ENCODE assay signal across 20 mouse cellular contexts in the genomic region with DNA sequence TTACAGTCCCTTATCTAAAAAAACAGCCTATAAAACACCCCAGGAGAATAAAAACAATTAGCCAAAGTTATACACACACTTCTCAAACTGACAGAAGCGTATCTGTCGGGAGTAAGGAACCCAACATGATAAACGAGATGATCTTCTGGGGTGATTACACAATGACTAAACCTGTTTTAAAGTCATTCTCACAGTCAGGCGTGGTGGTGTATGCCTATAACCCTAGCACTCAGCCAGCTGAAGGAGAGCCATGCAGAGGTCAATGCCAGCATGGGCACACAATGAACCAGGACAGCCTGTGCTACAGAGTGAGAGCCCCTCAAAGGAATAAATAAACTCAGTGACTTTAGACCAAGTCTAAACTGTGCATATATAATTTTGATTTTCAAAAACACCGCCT. TPM values are rescaled to one million over a fixed set of nuclear protein-coding genes. Genes with fewer than 3 reads are reported as not detected.
DNase-seq lines count a peak whose midpoint lies in the region; ATAC-seq and TF ChIP-seq lines count a peak whose summit lies in the region.
"Had no signal": no experiment of that assay in that cellular context is flagged by ENCODE, and none has a peak within 500 bp of the region (broad histone marks: within the 10 kb centered on the region; RNA-seq: fewer than 3 reads in every experiment).

No protein-coding gene starts in this region.

- no peak for DNase-seq in limb, embryonic 10.5 days (ENCODE audit: low spot score)
- DNase-seq in liver, adult 2 months (ENCODE audit: extremely low read depth, low read depth, low spot score), result peak; percentile 67
- DNase-seq in liver (no peak), G1E (ENCODE audit: low spot score) (no peak)
- DNase-seq in hindbrain, embryonic 11.5 days (ENCODE audit: low spot score), result no peak
- DNase-seq: adrenal gland, adult 2 months; adrenal gland, adult 8-10 months; adrenal gland, postnatal 10 days; adrenal gland, postnatal 14 days; adrenal gland, postnatal 25 days; B cell, adult 2 months; cerebellum, adult 11 months; cerebellum, adult 11-12 months; cerebellum, adult 18-20 months; cerebellum, adult 2 months had no signal

- TF ChIP-seq CTCF in liver, adult 2 months (IDR thresholded peaks at IDR 0.05; ENCODE audit: low read depth, low read length), result no peak
- TF ChIP-seq CTCF in G1E (IDR thresholded peaks at IDR 0.05; ENCODE audit: low read depth, low read length), result no peak

- H3K9ac ChIP-seq in limb, embryonic 15.5 days, result no peak overlapping the region
- no peak overlapping the region for H3K9ac ChIP-seq in liver, adult 2 months (ENCODE audit: low read depth, low read length)
- no peak overlapping the region for H3K9ac ChIP-seq in hindbrain, embryonic 11.5 days (ENCODE audit: low read depth, low read length)

- peaks cover 1% of the 10 kb centered on the region for H3K4me1 ChIP-seq in limb, embryonic 15.5 days
- no peaks in the 10 kb centered on the region for H3K4me1 ChIP-seq in limb, embryonic 10.5 days
- peaks cover 14% of the 10 kb centered on the region for H3K4me1 ChIP-seq in liver, adult 2 months (ENCODE audit: control insufficient read depth, insufficient read depth, low read length)
- peaks cover 15% of the 10 kb centered on the region for H3K4me1 ChIP-seq in G1E (ENCODE audit: insufficient read depth, low read depth, low read length)
- no peaks in the 10 kb centered on the region for H3K4me1 ChIP-seq in hindbrain, embryonic 11.5 days (replicated peaks; ENCODE audit: control insufficient read depth, insufficient read depth, low read length)

- H3K27ac ChIP-seq in limb, embryonic 15.5 days, result no peak overlapping the region
- H3K27ac ChIP-seq in limb, embryonic 10.5 days, result no peak overlapping the region
- no peak overlapping the region for H3K27ac ChIP-seq in liver, adult 2 months (replicated peaks; ENCODE audit: insufficient read depth, low read depth, low read length)
- no peak overlapping the region for H3K27ac ChIP-seq in hindbrain, embryonic 11.5 days (ENCODE audit: low read depth, low read length)

- H3K4me2 ChIP-seq in limb, embryonic 15.5 days, result no peak overlapping the region
- no peak overlapping the region for H3K4me2 ChIP-seq in hindbrain, embryonic 11.5 days (replicated peaks; ENCODE audit: low read depth, low read length)

- WGBS in limb, embryonic 15.5 days, result 77% methylated on average over 5 of the region's 5 CpGs
- WGBS in limb, embryonic 10.5 days, result 86% methylated on average over 5 of the region's 5 CpGs
- 42% methylated on average over 5 of the region's 5 CpGs for WGBS in liver, adult 2 months
- WGBS in hindbrain, embryonic 11.5 days, result 85% methylated on average over 5 of the region's 5 CpGs

- peaks cover 47% of the 10 kb centered on the region for H3K36me3 ChIP-seq in limb, embryonic 15.5 days
- H3K36me3 ChIP-seq in limb, embryonic 10.5 days, result peaks cover 60% of the 10 kb centered on the region
- H3K36me3 ChIP-seq in liver, adult 2 months (ENCODE audit: control insufficient read depth, insufficient read depth, low read length), result peaks cover 41% of the 10 kb centered on the region
- peaks cover 67% of the 10 kb centered on the region for H3K36me3 ChIP-seq in G1E (replicated peaks)
- 0 out of 2 replicates have a peak, but pooled peaks cover 2% of the 10 kb centered on the region for H3K36me3 ChIP-seq in hindbrain, embryonic 11.5 days (ENCODE audit: control insufficient read depth, insufficient read depth, low read length)

- no peaks in the 10 kb centered on the region for H3K9me3 ChIP-seq in limb, embryonic 15.5 days
- no peaks in the 10 kb centered on the region for H3K9me3 ChIP-seq in limb, embryonic 10.5 days (replicated peaks)
- H3K9me3 ChIP-seq in G1E (replicated peaks), result no peaks in the 10 kb centered on the region
- H3K9me3 ChIP-seq in hindbrain, embryonic 11.5 days (ENCODE audit: control insufficient read depth, low read length), result no peaks in the 10 kb centered on the region

- 0 out of 2 replicates have a peak, but pooled peaks have one; percentile 24 for ATAC-seq in limb, embryonic 15.5 days (ENCODE audit: insufficient number of reproducible peaks, low FRiP score, low TSS enrichment, low read depth)
- peak; percentile 54; the same call in 1 of the 2 replicates for ATAC-seq in G1E (ENCODE audit: extremely low read depth, insufficient number of reproducible peaks, low FRiP score, poor library complexity, severe bottlenecking)
- ATAC-seq in hindbrain, embryonic 11.5 days (ENCODE audit: low FRiP score), result no peak
- ATAC-seq: activated CD4-positive, CD25-positive, alpha-beta regulatory T cell, adult 4 months; CD4-positive, CD25-positive, alpha-beta regulatory T cell, adult 4 months; Patski had no signal

- no peak for TF ChIP-seq POLR2A in liver, adult 2 months (IDR thresholded peaks at IDR 0.05; ENCODE audit: extremely low read depth, insufficient read depth, low read length)

- H3K79me2 ChIP-seq in liver, adult 2 months (ENCODE audit: control insufficient read depth, insufficient read depth, low read length), result peaks cover 17% of the 10 kb centered on the region; the same call in 1 of the 2 replicates

- H3K4me3 ChIP-seq in limb, embryonic 15.5 days, result no peak overlapping the region
- H3K4me3 ChIP-seq in limb, embryonic 10.5 days, result no peak overlapping the region
- H3K4me3 ChIP-seq in liver, adult 2 months (ENCODE audit: insufficient read depth, low read depth, low read length), result no peak overlapping the region
- H3K4me3 ChIP-seq in G1E (ENCODE audit: low read depth, low read length), result no peak overlapping the region
- no peak overlapping the region for H3K4me3 ChIP-seq in hindbrain, embryonic 11.5 days (ENCODE audit: low read depth, low read length)

- H3K27me3 ChIP-seq in limb, embryonic 15.5 days, result no peaks in the 10 kb centered on the region
- no peaks in the 10 kb centered on the region for H3K27me3 ChIP-seq in limb, embryonic 10.5 days (ENCODE audit: low read depth, poor library complexity, severe bottlenecking)
- no peaks in the 10 kb centered on the region for H3K27me3 ChIP-seq in liver, adult 2 months (ENCODE audit: control insufficient read depth, insufficient read depth, low read length)
- H3K27me3 ChIP-seq in G1E (ENCODE audit: insufficient read depth, low read length), result no peaks in the 10 kb centered on the region
- H3K27me3 ChIP-seq in hindbrain, embryonic 11.5 days (ENCODE audit: control insufficient read depth, insufficient read depth, low read length), result no peaks in the 10 kb centered on the region
- H3K27me3 ChIP-seq: CH12.LX, Patski had no signal

RNA-seq across cellular contexts. Expression of a gene that starts 7.5 kb away (rescaled TPM):
- 266 TPM in 2 replicates for polyA plus RNA-seq in limb, embryonic 15.5 days (2015; fragmentation: Nextera tagmentation; extraction: Ambion mirVana)
- 117 and 131 TPM in 2 replicates for polyA plus RNA-seq in limb, embryonic 10.5 days (2016; fragmentation: Nextera tagmentation; extraction: Ambion mirVana)
- total RNA-seq in liver, adult 2 months (2014; rRNA removed), result 76.1 and 84.8 TPM in 2 replicates
- 162 and 188 TPM in 2 replicates for polyA plus RNA-seq in liver, adult 2 months (2012; rRNA removed)
- total RNA-seq in G1E (2014; fragmentation: Nextera tagmentation), result 173 and 224 TPM in 2 replicates
- 69.5 and 71.0 TPM in 2 replicates for total RNA-seq in G1E (2017)
- polyA plus RNA-seq in G1E (2012), result 132 and 146 TPM in 2 replicates
- polyA plus RNA-seq in hindbrain, embryonic 11.5 days (2014; fragmentation: Nextera tagmentation; extraction: Ambion mirVana), result 103 and 107 TPM in 2 replicates
